Mouse (Mus musculus) layer of hippocampus, adult 18-20 months (tissue): Measurements from ENCODE around the gene Mroh9. TPM values are rescaled to one million over a fixed set of nuclear protein-coding genes. Genes with fewer than 3 reads are reported as not detected.

ENCODE experiments used
- DNase-seq, 2 experiments: peaks; one replicate each; pipeline ENCODE4 v3.0.0; 2022; ENCODE audit warnings: low spot score in 2 of 2
- long read RNA-seq: library from polyadenylated mRNA; stranded (forward); transcript quantifications from one replicate; pipeline ENCODE4 v2.0.0, GENCODE M21; 2021
- total RNA-seq, 2 experiments: library from RNA; stranded (reverse); gene quantifications; 2 replicates each; pipeline ENCODE4 v1.2.3; 2021

Gene Mroh9
- not detected for total RNA-seq
- long read RNA-seq, result 0 reads

DNA sequence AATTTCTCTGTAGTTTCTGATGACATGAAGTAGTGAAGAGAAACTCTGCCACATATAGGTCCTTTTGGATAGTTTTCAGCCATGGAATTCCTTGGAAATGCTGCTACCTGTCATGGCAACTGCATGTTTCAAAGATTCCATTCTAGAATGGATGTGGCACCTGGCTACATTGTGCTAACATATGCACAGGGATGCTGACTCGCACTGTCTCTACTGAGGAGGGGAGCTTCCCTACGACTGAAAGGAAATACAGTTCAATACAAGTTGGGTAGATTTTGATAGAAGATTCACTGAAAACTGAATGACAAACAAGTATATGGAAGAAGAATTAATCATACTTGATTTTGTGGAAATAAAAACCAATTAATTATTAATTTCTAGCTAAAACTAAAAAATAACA, at the start of gene Mroh9:
Gene Mroh9 (minus strand): TSS at position 101 of the 400 bp plus-strand sequence.
- DNase-seq, result no peak

DNA sequence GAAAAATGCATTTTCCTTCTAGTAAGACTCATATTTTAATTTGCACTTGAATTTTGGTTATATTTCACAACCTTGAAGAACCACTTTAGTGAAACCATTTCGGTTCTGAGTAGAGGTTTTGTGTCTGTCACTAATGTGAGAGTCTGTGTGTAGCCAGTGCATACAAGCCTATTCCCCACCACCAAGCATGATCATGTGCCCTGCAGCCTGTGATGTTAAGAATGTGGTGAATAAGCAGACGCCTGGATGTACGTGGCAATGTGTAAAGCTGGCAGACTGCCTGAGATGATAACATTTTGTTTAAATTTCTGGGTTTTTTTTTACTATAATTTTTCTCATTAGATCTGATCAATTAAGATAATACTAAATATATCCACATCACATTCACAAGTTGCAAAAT, 44.5 kb upstream of the Mroh9 start:
- DNase-seq, result no peak

DNA sequence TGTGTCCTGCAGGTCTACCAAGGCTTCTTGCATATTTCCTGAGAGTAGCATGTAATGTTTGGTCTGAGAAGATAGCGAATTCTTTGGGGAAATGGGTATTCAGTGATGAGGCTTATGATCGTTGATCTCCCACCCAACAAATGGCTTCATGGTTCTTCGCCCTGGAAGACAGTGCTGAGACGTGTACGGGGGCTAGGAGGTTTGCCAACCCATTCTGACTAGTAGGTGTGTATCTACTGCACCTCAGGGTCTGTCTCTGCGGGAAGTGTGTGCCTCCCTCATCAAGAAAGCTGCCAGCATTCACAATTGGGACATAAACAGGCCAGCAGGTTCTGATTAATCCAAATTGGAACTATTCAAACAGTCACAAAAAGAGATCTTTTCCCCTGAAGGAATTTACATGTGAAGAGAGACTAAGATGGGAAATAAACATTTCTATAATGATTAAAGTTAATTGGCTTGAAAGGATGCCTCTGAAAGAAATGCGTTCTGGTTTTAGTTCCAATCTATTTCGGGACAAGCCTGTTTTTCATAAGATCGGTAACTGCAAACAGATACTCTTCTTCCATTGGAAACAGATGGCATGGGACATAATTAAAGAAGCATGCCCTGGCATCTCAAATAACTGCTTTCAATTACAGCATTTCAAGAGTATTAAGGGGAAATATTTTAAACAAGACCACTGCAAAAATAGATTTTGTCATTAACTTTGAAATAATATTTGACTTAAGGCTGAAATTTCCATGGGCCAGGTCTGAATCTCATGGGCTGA, 43.8 kb upstream of the Mroh9 start:
- DNase-seq, result peak in 1 of 2 experiments; percentile 15

DNA sequence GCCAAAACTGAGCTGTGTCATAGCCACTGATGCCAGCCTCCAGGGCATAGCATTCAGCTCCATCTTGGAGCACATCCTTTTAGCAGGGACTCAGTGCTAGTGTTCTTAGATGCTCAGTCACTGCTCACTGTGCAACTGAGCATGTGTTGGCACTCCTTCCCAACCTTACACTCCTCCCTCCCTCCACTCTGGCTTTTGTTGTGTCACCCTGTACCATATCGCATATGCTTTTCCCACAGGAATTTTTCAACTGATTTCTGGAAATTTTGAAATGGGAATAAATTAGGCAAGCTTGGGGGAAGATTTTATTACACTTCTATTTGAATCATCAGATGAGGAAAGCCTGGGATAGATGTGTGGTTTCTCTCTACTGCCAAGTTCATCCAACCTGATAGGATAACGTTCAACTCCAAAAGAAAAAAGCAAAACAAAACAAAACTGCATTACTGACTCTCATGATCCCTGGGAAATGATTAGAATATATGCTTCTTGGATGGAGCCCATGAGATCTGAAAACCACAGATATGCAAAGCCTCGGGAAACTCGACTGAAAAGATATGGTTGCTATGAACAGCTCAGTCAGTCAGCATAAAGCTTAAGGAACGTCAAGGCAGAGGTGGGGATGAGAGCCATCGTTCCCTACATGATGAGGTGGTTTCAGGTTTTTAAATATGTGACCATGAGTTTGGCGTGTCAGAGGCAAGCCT, 40.9 kb upstream of the Mroh9 start:
- peak; percentile 12 to 43 for DNase-seq

DNA sequence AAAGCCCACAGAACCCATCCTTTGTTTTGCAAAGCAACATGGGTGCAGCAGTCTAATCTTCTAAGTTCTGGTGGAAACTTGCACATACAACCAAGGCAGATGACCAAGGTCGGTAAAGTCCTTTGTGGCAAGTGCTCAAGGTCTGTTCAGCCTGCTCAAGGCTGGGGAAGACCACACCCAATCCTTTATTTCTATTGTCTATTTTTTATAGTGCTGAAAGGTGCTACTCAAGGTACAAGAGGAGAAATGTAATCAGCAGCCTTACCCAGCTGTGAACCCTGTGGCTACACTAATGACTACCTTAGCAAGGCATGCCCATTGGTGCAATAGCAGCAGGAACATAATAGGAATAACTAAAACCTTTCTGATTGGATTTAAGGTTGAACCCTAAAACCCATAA, 36.9 kb upstream of the Mroh9 start:
- no peak for DNase-seq

DNA sequence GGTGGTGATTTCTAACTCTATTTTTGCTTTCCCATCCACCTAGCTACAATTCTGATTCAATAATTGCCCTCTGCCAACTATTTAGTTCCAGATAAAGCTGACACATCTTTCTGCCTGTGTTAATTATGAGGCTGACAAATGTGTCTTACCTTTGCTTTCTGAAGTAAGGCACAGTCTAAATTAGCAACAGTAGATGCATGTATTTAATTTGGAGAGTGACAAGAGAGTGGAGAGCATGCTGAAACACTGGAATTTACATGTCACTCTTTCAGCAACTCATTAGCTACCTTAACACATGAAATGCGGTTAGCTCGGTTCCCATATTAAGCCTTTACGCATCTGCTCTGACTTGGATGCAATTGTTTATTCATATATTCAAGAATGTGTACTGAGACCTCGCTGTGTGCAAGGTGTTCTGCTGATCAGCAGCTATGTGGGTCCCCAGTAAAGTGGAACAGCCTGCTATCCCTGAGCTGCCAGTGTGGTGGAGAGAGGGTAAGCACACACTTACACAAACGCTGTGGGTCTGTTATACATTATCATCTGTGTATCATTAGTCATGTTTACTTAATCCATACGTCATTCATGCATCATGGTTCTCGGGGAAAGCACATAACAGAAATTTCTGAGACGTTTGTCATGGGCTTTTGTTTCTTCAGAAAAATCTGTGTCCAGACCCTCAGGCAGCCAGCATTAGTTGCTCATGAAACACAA, 28.1 kb upstream of the Mroh9 start:
- no peak for DNase-seq

DNA sequence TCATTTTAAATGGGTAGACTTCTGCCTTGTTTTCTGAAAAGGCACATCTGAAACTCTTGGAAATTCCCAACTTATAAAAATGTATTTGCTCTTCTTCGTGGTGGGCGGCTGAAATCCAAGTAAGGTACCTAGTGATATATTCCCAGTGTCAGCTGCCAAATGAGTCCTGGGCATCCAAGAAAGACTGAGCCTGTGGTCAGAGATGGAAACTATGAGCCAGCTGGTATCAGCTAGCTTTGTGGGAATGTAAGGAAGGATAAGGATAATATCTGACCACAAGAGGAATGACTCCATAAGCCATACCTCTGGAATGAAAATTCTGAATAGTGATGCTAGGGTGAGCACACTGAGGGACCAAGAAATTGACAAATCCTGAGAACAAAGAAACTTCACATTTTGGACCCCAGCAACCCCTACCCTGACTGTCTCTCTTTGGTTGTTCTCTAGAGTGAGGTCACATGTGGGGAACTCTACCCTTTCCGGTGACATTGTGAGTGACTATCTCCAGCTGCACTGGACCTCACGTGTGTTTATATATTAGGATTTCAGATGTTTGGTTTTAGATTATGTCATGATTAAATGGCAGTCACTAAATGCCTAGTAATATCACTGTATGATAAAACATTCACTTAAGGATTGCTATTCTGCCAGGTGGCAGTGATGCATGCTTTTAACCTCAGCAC, 27.2 kb upstream of the Mroh9 start:
- DNase-seq, result no peak

DNA sequence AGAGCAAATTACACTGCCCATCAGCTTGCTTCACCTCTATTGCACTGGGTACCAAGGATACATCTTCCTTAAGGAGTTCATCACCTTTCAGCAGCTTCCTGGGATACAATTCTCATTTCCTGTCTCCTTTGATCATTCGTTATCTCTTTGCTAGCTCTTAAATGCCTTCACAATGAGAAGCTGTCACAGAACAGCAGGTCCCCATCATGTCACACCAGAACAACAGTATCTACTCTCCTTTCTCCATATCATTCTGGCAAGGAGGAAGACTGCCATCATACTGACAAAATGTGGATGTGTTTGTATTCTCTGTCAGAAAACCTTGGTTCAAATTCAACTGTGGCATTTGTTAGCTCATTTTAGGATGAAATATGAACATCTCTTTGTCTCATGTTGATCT, 19.5 kb upstream of the Mroh9 start:
- no peak for DNase-seq

DNA sequence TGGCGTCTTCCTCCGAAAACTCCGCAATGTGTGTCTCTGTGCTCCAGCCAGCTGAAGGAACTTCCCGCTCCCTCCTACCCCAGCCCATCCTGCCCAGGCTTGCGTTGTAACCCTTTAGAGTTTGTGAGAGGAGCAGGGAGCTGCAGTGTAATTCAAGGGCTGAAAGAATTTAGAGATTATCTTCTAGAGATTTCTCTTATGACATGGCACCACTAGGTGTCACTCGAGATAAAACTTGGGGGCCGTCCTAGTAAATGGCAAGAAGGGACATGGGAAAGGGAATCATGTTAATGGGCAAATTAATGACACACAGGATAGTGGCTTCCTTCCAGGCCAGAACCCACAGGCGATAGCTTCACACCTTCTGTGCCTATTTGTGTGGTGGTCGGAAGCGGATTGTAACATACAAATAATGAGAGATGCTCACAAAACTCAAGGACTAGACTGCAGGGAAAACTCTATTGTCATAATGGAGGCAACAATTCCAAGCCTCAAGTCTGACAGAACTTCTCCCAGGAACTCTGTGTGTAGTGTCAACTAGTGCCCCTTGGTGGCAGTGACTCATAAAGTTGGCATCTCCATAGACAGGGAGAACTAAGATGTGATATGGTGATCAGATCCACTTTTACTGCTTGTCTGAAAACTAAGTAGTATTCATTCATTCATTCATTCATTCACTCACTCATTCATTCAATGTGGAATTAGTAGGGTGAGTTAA, 6.1 kb upstream of the Mroh9 start:
- peak; percentile 6 to 57 for DNase-seq

DNA sequence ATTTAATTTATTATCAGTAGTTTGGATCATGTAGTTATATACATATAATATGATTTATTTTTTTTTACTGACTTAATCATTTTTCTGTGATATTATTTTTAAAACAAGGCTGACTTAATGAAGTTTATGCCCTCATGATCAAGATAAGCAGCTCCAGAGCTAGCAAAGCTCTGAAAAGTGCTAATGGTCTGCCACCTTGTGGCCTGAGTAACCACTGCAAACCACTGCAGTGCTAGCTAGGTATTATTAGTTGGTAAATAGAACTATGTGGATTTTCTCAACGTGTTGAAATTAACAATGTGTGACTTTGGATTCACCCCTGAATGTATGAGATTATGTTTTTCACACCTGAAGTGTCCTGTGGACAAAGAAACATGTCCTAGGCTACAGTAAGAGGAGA, 15.0 kb downstream of the Mroh9 start:
- DNase-seq, result peak in 1 of 2 experiments; percentile 65

DNA sequence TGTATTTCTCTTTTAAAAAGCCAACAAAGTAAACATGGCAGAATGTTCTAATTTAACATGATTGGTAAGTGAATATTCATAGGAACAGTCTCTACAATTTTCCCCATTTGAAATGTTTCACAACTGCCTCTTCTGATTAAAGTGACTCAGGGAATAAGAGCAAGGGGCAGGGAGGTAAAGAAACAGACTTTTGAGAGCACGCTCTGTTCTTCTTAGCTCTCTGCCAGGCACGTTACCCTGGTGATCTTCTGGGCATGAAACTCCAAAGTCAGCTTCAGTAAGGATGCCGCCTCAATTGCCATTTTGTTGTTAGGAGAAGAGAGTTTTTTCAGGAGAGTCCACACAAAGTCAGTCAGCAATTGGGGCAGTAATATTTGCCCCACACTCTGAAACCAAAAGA, 25.1 kb downstream of the Mroh9 start:
- peak in 1 of 2 experiments; percentile 31 for DNase-seq

DNA sequence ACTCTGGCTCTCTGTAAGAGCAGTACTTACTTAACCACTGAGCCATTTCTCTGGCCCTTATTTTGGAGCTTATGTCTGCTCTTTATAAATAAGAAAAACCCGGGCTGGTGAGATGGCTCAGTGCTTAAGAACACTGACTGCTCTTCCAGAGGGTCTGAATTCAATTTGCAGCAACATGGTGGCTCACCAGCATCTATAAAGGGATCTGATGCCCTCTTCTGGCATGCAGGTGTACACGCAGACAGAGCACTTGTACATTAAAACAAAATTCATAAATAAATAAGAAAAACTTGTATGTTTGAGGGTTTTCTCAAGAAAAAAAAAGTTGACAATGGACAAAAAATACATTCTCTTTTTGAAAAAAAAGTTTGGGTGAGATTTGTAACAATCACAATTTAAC, 28.1 kb downstream of the Mroh9 start:
- DNase-seq, result peak in 1 of 2 experiments; percentile 7

DNA sequence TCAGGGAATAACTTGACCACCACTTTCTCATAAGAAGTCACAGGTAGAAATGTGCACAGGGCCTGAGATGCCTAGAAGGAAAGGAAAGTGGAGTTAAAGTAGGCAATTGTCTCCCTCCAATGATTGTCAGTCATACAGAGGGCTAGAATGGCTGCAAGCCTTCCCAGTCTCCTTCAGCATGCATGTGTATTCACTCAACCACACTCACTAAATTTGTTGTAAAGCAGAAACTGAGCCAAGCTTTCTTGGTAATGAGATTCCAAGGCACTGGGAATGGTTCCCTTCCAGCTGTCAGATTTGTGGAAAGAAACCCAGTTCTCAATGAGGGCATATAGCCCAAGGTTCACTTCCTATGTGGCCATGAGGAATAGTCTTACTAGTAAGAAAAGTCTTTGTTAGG, 29.8 kb downstream of the Mroh9 start:
- DNase-seq, result no peak

DNA sequence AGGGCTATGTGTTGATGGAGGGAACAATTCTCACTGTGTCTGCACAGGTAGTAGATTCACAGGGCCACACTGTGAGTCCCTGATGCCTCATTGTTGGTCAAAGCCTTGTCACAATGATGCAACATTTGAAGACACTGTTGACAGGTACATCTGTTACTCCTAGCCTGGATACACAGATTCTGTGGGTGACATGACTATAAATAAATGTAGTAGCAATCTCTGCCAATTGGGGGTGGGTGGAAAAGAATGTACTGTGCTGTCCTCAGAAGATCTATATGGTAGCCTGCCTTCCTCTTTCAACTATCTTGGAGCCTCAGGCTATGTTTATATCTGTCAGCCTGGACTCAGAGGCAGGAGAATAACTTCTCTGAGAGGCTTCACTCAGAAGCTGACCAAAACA, 62.4 kb downstream of the Mroh9 start:
- no peak for DNase-seq

DNA sequence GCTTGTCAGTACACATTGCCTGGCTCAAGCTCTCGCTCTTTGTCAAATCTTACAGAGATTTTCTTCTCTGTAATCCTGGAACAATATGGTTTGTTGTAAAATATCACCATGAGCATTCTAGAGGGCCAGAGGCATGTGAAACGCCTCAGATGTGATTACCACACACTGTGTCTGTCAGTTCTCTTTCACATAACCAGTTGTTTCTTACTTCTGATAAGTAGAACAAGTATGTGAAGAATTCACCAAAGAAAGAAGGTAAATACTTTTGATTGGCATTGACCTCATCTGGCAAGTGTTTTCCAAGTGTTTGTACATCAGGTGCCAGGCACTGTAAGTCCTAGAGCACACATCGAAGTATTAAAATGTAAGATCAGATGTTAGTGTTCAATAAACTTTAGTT, 76.2 kb downstream of the Mroh9 start:
- DNase-seq, result no peak

DNA sequence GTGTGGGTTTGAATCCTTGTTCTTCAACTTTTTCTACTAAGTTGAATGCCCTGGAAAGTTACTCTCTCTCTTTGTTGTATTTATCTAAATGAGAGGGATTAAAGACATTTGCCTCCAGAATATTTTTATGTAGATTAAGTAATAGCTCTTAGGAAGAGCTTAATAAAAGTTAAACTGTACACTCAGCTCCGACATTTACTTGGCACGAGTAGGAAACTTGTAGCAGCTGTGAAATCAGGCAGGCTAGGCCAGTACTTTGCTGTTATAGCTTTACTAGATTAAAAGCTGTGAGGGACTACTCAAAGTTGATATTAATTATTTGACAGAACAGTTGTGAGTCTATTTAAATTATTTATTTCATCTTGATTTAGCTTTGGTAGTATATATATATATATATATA, 82.0 kb downstream of the Mroh9 start:
- no peak for DNase-seq

DNA sequence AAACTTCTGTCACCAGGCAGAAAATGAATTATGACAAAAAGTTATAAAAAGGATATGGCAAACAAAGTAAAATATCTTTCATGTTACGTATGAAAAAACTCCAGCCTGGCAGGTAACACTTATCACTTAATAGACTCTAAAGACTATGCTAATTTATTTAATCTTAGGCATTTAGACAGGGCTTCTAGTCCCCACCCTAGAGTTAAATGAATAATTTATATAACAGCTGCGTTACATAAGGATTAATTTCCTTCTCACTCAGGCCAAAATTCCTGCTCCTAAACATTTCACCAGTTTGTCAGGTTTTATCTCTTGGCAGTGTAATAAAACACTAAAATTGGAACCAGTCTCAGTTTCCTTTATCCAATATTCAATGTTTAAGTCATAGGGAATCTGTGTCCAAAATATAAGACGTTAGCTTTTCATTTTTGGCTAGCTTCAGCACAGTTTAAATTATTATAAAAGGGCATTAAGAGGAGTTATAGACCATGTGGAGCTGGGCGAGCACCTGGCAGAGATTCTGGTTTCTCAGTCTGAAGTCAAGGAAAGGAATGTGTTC, 84.1 kb downstream of the Mroh9 start:
- DNase-seq, result no peak

DNA sequence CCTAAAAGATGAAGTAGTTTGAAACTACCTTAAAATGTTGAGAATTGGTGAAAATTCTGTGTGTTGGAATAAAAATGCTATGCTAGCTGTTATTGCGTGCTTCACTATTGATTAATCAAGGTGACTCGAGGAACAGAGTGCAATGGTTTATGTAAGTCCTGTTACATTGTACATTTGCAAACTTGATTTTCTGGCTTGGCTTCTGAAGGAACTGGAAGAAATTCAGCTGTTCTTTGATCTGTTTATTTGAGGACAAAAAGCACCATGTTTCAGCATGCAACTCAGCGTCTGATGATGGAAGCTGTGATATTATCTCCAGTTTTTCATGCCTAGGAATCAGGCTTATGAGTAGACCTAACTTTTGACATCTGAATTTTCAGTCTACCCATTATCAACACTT, 97.9 kb downstream of the Mroh9 start:
- DNase-seq, result no peak

DNA sequence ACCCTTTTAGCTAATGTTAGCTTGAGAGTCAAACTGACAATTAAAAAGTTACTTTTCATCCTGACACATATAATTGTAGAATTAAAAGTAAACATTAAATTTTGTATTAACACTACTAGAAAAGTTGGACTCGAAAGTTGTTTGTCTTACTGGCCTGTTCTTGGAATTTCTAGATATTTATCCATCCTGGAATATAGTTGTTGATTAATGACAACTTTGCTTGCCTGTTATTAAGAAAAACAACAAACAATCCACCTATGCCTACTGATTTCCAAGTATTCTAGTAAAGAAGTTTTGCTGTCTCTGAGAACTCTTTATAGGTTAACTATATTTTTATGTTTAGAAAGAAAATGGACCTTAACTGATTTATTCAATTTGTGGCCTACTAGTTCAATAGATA, 98.7 kb downstream of the Mroh9 start:
- DNase-seq, result no peak

DNA sequence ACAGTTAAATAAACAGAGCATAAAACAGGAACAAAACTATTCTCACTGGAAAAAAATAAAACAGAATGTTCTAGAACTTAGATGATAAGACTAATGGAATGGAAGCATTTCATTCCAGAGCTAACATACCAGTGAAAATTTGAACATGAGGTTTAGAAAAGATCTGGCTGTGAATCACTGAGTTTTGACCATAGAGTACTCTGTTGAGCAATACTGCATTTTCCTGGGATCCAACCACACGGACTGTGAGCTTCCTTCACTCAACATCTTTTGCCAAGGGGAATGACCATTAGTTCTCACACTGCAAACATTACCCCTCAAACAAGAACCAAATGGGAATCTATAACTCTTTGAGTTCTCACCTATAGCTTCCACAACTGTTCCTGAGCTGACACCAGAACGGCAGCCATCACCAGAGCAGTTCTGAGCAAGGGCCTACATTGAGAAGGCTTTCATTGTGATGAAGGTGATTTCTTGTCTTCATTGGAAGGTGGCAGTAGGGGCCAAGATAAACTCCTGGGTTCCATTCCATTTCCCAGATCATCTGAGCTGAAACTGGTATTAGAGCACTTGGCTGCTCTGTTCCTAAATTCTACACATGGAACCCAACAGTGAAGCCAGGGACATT, 99.2 kb downstream of the Mroh9 start:
- no peak for DNase-seq
